Mouse (Mus musculus) small intestine, adult 10 weeks (tissue): ENCODE data around the gene Sema7a. TPM values are rescaled to one million over a fixed set of nuclear protein-coding genes. Genes with fewer than 3 reads are reported as not detected.

Source experiments
- polyA plus RNA-seq: library from polyadenylated mRNA; stranded (reverse); fragments of 350-450 nt; fragmentation: Illumina TruSeq; extraction: RNeasy Lipid Tissue Mini Kit (QIAGEN cat#74804); gene quantifications from one replicate; pipeline ENCODE4 v1.2.3, GENCODE M21; 2014; ENCODE audit warnings: low replicate concordance

Sema7a gene
- polyA plus RNA-seq: 1.0 TPM

DNA sequence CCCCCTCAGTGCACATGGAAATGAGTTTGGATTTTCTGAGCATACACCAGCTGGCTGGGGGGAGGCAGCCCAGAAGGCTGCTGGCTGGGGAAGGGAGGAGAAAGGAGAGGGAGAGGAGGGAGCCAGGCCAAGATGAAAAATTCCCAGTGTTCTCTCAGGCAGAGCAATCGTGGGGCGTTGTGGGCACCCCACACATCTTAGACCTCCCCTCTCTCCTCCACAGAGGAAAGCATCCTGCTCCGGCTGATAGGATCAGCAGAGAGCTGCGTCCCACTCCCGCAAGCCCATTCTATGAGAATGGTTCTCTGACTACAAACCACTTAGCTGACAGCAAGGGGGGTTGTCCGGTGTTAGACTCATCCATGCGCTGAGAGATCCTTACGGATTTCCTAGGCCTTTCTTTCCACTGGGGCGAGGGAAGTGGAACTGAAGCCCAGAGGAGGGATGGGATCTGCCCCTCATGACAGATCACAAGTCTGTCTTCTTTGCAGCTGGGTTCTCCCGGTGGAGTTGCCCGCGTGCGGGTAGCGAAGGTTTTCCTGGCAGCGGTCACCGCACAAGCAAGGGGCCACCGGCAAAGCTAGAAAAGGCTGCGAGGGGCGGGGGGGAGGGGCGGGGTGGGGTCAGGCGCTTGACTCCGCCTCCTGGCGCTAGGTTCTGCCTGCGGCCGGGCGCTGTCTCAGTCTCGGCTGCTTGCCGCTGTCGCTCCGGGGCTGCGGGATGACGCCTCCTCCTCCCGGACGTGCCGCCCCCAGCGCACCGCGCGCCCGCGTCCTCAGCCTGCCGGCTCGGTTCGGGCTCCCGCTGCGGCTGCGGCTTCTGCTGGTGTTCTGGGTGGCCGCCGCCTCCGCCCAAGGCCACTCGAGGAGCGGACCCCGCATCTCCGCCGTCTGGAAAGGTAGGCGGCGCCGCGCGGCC is at the start of gene Sema7a:
TSS of gene Sema7a (plus strand) at position 682 of the 918 bp plus-strand sequence.

GRCm38 (mm10) chr9:57910254-57911160 is 29.4 kb upstream of the Sema7a start, which contains the start of gene Ubl7:
Gene Ubl7 (plus strand): TSS chr9:57910979.

GRCm38 (mm10) chr9:58005753-58006461 is 66.0 kb downstream of the Sema7a start, which contains the start of gene Cyp11a1:
Gene Cyp11a1 (plus strand): TSS chr9:58006411.

Other genes with a start within 250 kb of the Sema7a start
- gene Edc3, start 231.6 kb upstream of the Sema7a start, polyA plus RNA-seq: 3.2 TPM
- gene Clk3, start 174.3 kb upstream of the Sema7a start, polyA plus RNA-seq: 52.7 TPM
- gene Arid3b, start 103.3 kb upstream of the Sema7a start, polyA plus RNA-seq: 3.3 TPM
- 23.2 TPM for gene Ubl7, start 29.1 kb upstream of the Sema7a start, polyA plus RNA-seq
- gene Cyp11a1, start 66.3 kb downstream of the Sema7a start, polyA plus RNA-seq: not detected
- gene Stra6, start 123.7 kb downstream of the Sema7a start, polyA plus RNA-seq: not detected
- gene Ccdc33, start 178.7 kb downstream of the Sema7a start, polyA plus RNA-seq: not detected